Comparison of ENCODE assay signal across 13 mouse cellular contexts in the genomic region with DNA sequence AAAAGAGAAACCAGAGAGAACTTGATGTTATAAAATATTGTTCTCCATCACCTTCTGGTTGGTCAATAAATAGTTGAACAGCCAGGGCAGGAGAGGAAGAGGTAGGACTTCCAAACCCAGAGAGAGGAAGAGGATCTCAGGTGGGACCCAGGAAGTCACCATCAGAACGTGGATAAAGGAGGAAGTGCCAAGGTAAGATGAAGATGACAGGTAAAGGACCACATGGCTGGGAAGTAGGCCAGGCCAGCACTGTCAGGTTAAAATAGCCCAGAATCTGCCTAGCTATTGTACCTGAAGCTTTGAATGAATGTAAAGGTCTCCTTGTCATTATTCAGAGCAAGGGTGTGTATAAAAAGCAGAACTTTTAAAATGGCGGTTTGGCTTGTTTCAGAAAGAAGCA.
"Had no signal": no experiment of that assay in that cellular context is flagged by ENCODE, and none has a peak within 500 bp of the region (broad histone marks: within the 10 kb centered on the region; RNA-seq: fewer than 3 reads in every experiment).

No protein-coding gene starts in this region.

- H3K4me3 ChIP-seq: layer of hippocampus, adult 2 months; limb, embryonic 12.5 days; lung, embryonic 15.5 days; megakaryocyte, embryonic 14.5 days had no signal

- H3K27me3 ChIP-seq: lung, embryonic 15.5 days had no signal

- H3K9me3 ChIP-seq: limb, embryonic 12.5 days; lung, embryonic 15.5 days; megakaryocyte, embryonic 14.5 days had no signal

- DNase-seq: kidney, adult 11 months; kidney, postnatal 4 days; lung, postnatal 14 days; right cerebral cortex, postnatal 14 days; thymus, adult 18-20 months; thymus, postnatal 14 days had no signal

- H3K4me2 ChIP-seq: limb, embryonic 12.5 days; lung, embryonic 15.5 days; midbrain, embryonic 11.5 days had no signal

- ATAC-seq: midbrain, embryonic 16.5 days had no signal

- H3K9ac ChIP-seq: limb, embryonic 12.5 days; lung, embryonic 15.5 days had no signal

- H3K27ac ChIP-seq: layer of hippocampus, adult 2 months; limb, embryonic 12.5 days; lung, embryonic 15.5 days; macrophage had no signal

- H3K4me1 ChIP-seq: limb, embryonic 12.5 days; lung, embryonic 15.5 days had no signal
